Mouse (Mus musculus) liver, embryonic 14.5 days (tissue): ENCODE measurements around the gene Gm49368.

Source experiments
- CTCF ChIP-seq: IDR thresholded peaks from 2 replicates; pipeline ENCODE4 v1.5.1; 2016; ENCODE audit warnings: antibody characterized with exemption, low read depth, control low read depth
- EP300 ChIP-seq: IDR thresholded peaks from 2 replicates; pipeline ENCODE4 v1.6.1; 2016; ENCODE audit warnings: antibody characterized with exemption, low read depth

- TF ChIP-seq CTCF = no peak
- no peak for TF ChIP-seq EP300
Measured at GRCm38 (mm10) chr7:128016650-128017049, 45.8 kb upstream of the Gm49368 start.
